ENCODE assay signal across 12 mouse cellular contexts in genomic region chr16:24465633-24466032, GRCm38 (mm10).
DNase-seq lines count a peak whose midpoint lies in the region; ATAC-seq and TF ChIP-seq lines count a peak whose summit lies in the region.
"Had no signal": no experiment of that assay in that cellular context is flagged by ENCODE, and none has a peak within 500 bp of the region (broad histone marks: within the 10 kb centered on the region; RNA-seq: fewer than 3 reads in every experiment).

No protein-coding gene starts in this region.

- 65% methylated on average over 5 of the region's 5 CpGs for WGBS in liver, embryonic 13.5 days (ENCODE audit: insufficient replicate concordance)
- WGBS in liver, postnatal 0 days (ENCODE audit: insufficient replicate concordance): 63% methylated on average over 5 of the region's 5 CpGs

- 0 out of 2 replicates have a peak, but pooled peaks have one; percentile 36 for ATAC-seq in liver, embryonic 13.5 days (ENCODE audit: low read depth)
- ATAC-seq in liver, postnatal 0 days: no peak
- ATAC-seq: midbrain, embryonic 16.5 days had no signal

- no peaks in the 10 kb centered on the region for H3K27me3 ChIP-seq in liver, embryonic 13.5 days
- no peaks in the 10 kb centered on the region for H3K27me3 ChIP-seq in liver, postnatal 0 days (ENCODE audit: insufficient read depth, low read length)
- H3K27me3 ChIP-seq: neural tube, embryonic 15.5 days had no signal

- H3K4me1 ChIP-seq in liver, embryonic 13.5 days (replicated peaks): no peaks in the 10 kb centered on the region; the same call in 1 of the 2 replicates
- H3K4me1 ChIP-seq in liver, postnatal 0 days (ENCODE audit: insufficient read depth): peaks cover 15% of the 10 kb centered on the region

- no peak for TF ChIP-seq EP300 in liver, postnatal 0 days (IDR thresholded peaks at IDR 0.05; ENCODE audit: low read depth)

- H3K36me3 ChIP-seq in liver, embryonic 13.5 days: no peaks in the 10 kb centered on the region
- H3K36me3 ChIP-seq in liver, postnatal 0 days (replicated peaks; ENCODE audit: insufficient read depth, low read length): no peaks in the 10 kb centered on the region
- H3K36me3 ChIP-seq: neural tube, embryonic 15.5 days had no signal

- no peaks in the 10 kb centered on the region for H3K9me3 ChIP-seq in liver, embryonic 13.5 days (replicated peaks)
- no peaks in the 10 kb centered on the region for H3K9me3 ChIP-seq in liver, postnatal 0 days (ENCODE audit: low read length)
- H3K9me3 ChIP-seq: neural tube, embryonic 15.5 days had no signal

- H3K9ac ChIP-seq in liver, embryonic 13.5 days: no peak overlapping the region
- no peak overlapping the region for H3K9ac ChIP-seq in liver, postnatal 0 days (replicated peaks)
- H3K9ac ChIP-seq: neural tube, embryonic 15.5 days had no signal

- TF ChIP-seq CTCF in liver, postnatal 0 days (IDR thresholded peaks at IDR 0.05; ENCODE audit: low read depth): no peak

- peak; percentile 96 for DNase-seq in heart, adult 11 months
- no peak for DNase-seq in heart, adult 8-10 months (ENCODE audit: low spot score)
- DNase-seq in liver, embryonic 13.5 days: no peak
- no peak for DNase-seq in liver, postnatal 0 days
- DNase-seq in cerebellum, adult 9-11 months: peak; percentile 74
- DNase-seq in kidney, postnatal 36 days: peak; percentile 74 to 83
- no peak for DNase-seq in layer of hippocampus, postnatal 10 days (ENCODE audit: low spot score in 2 of 2)
- no peak for DNase-seq in right cerebral cortex, postnatal 10 days (ENCODE audit: low spot score in 2 of 2)
- DNase-seq: right cerebral cortex, postnatal 25 days had no signal

- H3K4me2 ChIP-seq in liver, embryonic 13.5 days: no peak overlapping the region
- no peak overlapping the region for H3K4me2 ChIP-seq in liver, postnatal 0 days (ENCODE audit: low read depth, low read length)
- H3K4me2 ChIP-seq: neural tube, embryonic 15.5 days had no signal

- no peak overlapping the region for H3K27ac ChIP-seq in liver, embryonic 13.5 days
- H3K27ac ChIP-seq in liver, postnatal 0 days (ENCODE audit: low read depth): no peak overlapping the region
- H3K27ac ChIP-seq: macrophage; neural tube, embryonic 15.5 days had no signal

- H3K4me3 ChIP-seq in liver, embryonic 13.5 days (replicated peaks): no peak overlapping the region
- H3K4me3 ChIP-seq in liver, postnatal 0 days (ENCODE audit: low read depth, low read length): no peak overlapping the region
- H3K4me3 ChIP-seq: neural tube, embryonic 15.5 days had no signal

Comparison
In these comparisons a context has a peak if more than half of its experiments do, and no peak if none do; other contexts are left out.
1. DNase-seq: peak in heart, adult 11 months (single experiment), cerebellum, adult 9-11 months (single experiment) and kidney, postnatal 36 days (2 of 2); none in heart, adult 8-10 months (single experiment), liver, embryonic 13.5 days (single experiment), liver, postnatal 0 days (single experiment), layer of hippocampus, postnatal 10 days (0 of 2) and right cerebral cortex, postnatal 10 days (0 of 2).